Mouse (Mus musculus) T-cell, adult 66 days (primary cell): Measurements from ENCODE around the gene Syde1. TPM values are rescaled to one million over a fixed set of nuclear protein-coding genes. Genes with fewer than 3 reads are reported as not detected.

Experiments
- total RNA-seq, 2 experiments: library from RNA; stranded (reverse); gene quantifications; 3 replicates in 1 of 2; 4 replicates in 1 of 2; pipeline ENCODE4 v1.2.4; 2023

Syde1 gene
- total RNA-seq, result 1 to 10 TPM; 3.6 to 5.1 TPM

DNA sequence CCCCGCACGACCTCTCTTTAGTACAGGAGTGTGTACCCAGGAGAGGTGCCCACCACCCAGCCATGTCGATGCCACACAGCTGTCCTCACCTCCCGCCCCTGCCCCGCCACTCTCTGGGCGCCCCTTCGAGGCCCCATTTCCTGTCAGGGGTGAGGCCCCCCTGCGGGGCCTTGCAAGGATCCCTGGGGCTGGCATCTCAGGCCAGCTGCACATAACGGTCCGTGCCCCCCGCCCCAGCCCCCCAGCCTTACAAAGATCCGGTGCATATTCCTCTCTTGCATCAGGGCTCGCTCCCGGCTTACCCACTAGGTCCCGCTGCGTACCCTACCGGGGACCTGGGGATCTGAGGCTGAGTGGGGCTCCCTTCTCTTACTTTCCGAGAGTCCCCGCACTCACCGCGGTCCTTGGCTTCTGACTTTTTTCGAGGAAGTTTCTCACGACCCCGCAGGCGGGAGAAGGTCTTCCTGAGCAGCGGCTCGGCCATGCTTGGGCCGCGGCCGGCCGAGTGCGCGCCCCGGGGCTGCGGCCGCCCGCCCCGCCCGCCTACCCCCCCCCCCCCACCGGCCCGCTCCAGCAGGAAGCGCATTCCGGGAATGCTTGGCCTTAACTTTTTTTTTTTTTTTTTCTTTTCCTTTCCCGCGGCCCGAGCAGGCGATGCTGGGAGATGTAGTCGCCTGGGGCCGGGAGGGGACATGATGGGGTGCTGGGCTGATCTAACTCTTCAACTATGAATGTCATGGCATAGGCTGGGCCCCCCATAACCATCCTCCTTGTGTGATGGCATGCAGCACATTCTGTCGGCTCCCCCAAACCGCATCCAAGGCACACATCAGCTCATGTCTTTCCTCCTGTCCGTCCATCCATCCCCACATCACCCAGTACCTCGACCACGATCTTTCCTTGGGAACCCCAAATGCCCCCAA is at the start of gene Syde1:
TSS of gene Syde1 (minus strand) at position 559 of the 923 bp plus-strand sequence.

DNA sequence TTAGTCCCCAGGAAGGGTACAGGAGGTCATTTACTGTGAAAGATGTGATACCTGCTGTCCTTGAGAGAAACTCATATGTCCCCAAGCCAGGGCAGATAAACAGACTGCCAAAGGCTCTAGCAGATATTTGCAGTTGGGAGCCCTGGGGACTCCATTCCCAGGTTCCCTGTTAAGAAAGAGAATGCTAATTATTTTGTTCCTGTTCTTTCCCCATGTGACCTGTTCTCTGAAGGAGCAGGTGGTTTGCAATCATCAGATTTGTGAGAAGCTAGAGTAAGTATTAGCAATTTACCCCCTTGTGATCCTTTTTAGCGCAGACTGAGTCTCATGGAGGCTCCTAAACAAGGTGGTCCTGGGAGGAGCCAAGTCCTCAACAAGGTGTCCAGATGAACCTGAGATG is 26.2 kb upstream of the Syde1 start, which contains the start of gene Olfr1357:
TSS of gene Olfr1357 (minus strand) at position 101 of the 400 bp plus-strand sequence.

DNA sequence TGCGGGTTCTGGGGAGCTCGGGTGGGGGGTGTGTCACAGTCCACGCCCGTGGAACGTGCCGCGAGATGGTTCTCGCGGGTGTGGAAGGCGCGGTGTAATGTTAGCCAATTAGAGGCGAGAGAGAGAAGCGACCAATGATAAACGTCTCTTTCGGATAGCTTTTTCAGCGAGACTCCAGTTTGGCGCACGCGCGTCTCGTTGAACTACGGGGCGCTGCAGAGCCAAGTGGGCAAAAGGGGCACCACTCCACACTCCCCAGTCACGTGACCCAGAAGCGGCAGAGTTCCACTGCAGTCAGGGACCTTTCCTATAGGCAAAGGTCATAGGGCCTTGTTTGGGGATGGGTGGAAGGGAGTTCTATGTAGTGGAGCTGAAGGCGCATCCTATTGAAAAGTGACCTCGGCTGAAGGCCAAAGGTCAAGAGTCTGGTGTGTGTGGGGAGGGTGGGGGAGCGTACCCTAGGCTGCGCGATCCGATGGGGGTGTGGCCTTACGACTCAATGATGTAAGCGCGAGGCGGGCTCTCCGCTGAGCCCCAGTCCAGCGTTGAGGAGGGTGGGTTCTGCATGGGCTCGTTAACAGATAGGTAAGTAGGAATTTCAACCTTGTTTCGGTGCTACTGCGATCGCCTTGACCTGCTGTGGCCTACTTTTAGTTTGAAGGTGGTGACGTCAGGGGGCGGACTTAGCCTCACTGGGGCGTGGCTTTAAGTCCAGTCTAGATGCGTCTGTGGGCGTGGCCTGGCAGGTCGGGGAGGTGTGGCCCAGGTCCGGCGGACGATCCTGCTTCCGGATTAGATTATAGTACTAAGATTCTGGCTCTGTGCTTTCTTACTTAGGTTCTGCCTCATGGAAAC is 17.3 kb downstream of the Syde1 start, which contains the start of gene Ilvbl:
TSS of gene Ilvbl (plus strand) at position 97 of the 855 bp plus-strand sequence.

Other genes starting within 250 kb of the Syde1 start
- gene Agpat3, start 239.5 kb downstream of the Syde1 start, total RNA-seq, result 100 to 1,000 TPM; 103 to 124 TPM
- 100 to 1,000 TPM; 233 to 274 TPM for gene Rrp1, start 178.9 kb downstream of the Syde1 start, total RNA-seq
- 10 to 100 TPM; 28.9 to 36.8 TPM for gene Cstb, start 166.3 kb downstream of the Syde1 start, total RNA-seq
- 10 to 100 TPM; 12.0 to 13.6 TPM for gene Pdxk, start 127.0 kb downstream of the Syde1 start, total RNA-seq
- not detected for gene Olfr1358, start 74.5 kb downstream of the Syde1 start, total RNA-seq
- gene Ilvbl, start 17.6 kb downstream of the Syde1 start, total RNA-seq, result 100 to 1,000 TPM; 109 to 129 TPM
- gene Olfr1357, start 26.1 kb upstream of the Syde1 start, total RNA-seq, result not detected
- gene Casp14, start 126.3 kb upstream of the Syde1 start, total RNA-seq, result not detected
- not detected for gene Ccdc105, start 161.1 kb upstream of the Syde1 start, total RNA-seq
- not detected for gene Slc1a6, start 188.5 kb upstream of the Syde1 start, total RNA-seq